Mouse (Mus musculus) monocyte, adult 5-6 weeks (primary cell): ENCODE data around the gene Btbd9. TPM values are rescaled to one million over a fixed set of nuclear protein-coding genes. Genes with fewer than 3 reads are reported as not detected.

ENCODE experiments used
- ATAC-seq: fragments of 153-309, 156-312 bp; replicated peaks from 2 replicates; pipeline ENCODE4 v1.8.0; 2017; ENCODE audit warnings: mild to moderate bottlenecking; ENCODE audit not compliant: low TSS enrichment, insufficient number of reproducible peaks, severe bottlenecking, poor library complexity, low FRiP score
- total RNA-seq: library from RNA; stranded (forward); fragments of 200-1000, 200-491, 200-594 nt; gene quantifications from 3 replicates; pipeline ENCODE4 v1.2.3, GENCODE M21; 2017

Btbd9 gene
- total RNA-seq, 1 experiment from 2014 or later: 25.3 TPM

DNA sequence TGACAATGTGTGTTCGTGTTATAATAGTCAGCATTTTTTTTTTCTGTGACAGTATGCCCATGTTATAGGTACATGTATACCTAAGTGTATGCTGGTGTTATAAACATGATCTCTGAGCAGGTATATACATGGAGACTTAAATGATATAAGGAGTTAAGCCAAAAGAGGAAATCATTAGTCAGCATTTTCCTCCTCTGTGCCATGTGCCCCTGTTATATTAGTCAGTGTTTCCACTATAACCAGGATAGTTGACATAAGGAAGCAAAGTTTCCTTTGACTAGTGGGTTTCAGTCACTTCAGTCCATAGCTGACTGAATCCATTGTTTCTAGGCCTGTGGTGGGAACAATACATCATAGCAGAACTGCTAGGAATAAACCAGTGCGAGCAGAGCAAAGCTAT lies 81.1 kb downstream of the Btbd9 start:
- ATAC-seq: no peak

- no peak for ATAC-seq
These were observed 82.8 kb downstream of the Btbd9 start for GRCm38 (mm10) chr17:30493481-30493880.

DNA sequence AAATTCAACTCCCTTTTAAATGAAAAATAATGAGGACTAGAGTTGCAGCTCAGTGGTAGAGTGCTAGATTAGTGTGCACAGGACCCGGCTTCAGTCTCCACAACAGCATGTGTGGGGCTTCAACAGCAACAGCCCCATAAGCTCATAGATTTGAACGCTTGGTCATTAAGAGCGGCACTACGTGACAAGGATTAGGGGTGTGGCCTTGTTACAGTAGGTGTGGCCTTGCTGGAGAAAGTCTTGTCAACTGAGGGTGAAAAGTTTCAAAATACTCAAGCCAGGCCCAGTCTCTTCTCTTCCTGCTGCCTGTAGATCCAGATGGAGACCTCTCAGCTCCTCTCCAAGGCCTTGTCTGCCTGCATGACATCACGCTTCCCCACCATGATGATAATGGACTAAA lies 84.1 kb downstream of the Btbd9 start:
- no peak for ATAC-seq

- ATAC-seq: no peak
These were observed 84.7 kb downstream of the Btbd9 start for GRCm38 (mm10) chr17:30491601-30492000.

DNA sequence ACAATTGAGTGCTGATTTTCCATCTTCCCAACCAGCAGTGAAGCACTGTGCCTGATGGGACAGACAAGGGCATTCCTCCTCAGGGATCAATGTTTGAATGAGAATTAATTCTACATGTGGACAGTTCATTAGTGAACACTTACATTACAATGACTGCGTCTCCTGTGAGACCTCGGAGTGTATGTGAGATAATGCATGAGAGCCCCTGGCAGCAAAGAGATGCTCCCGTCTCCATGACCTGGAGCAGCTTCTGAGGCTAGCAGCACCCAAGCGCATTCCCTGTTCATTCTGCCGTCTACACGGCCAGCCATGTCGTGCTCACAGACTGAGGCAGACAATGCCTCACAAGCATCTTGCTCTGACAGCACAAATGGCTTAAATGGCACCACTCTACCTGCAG lies 85.7 kb downstream of the Btbd9 start:
- ATAC-seq: no peak

GRCm38 (mm10) chr17:30490086-30490485 lies 86.2 kb downstream of the Btbd9 start:
- no peak for ATAC-seq

GRCm38 (mm10) chr17:30489629-30490028 lies 86.7 kb downstream of the Btbd9 start:
- no peak for ATAC-seq

- no peak for ATAC-seq
These were observed 88.6 kb downstream of the Btbd9 start for GRCm38 (mm10) chr17:30487695-30488094.

DNA sequence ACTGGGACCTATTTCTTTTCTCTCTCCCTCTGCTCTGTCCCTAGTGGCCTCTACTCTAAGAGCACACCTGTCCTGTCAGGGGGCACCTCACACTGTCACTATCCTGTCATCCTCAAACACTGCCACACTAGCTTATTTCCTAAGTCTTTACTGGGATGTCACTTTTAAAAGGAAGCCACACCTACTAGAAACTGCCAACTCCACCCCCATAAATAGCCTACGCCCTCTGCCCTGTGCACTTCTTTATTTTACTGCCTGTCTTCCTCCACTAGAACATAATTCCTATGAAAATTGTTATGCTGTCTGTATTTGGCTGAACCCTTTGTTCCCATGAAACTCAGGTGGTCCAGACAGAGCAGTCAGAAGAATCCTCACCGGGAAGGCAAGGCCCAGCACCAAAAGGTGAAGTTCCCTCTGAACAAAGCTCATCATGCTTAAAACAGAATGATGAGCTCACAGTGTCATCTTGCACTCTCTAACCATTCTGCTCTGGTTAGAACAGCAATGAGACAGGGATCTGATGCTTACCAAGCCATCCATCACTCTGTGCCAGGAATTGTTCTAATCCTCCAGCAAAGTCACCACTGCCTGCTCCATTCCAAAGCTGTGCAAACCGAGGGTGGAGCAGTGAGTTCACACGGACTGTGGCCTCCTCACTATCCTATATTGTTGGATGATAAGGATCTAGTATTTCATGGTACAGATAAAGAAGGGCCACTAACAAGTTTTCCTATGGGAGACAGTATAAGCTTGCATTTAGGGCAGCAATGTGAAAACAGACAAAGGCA lies 91.0 kb downstream of the Btbd9 start:
- ATAC-seq: no peak

GRCm38 (mm10) chr17:30484446-30485066 lies 91.7 kb downstream of the Btbd9 start:
- ATAC-seq: no peak; the same call in 1 of the 2 replicates

DNA sequence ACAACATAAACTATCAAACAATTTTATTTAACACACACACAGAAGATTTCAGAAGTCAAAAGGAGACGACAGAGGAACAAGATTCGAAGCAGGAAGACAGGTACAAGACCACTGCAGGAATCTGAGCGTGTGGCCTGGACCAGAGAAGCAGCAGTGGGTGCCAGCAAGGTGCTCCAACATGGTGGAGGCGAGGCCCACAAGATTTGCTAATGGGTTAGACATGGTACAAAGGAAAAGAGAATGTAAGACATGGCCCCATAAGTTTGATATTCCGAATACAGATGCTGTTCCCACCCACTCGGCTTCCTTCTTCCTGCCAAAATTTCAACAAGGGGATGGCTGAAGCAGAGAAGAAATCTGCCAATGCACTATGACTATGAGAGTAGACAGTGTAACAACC lies 94.5 kb downstream of the Btbd9 start:
- no peak for ATAC-seq

DNA sequence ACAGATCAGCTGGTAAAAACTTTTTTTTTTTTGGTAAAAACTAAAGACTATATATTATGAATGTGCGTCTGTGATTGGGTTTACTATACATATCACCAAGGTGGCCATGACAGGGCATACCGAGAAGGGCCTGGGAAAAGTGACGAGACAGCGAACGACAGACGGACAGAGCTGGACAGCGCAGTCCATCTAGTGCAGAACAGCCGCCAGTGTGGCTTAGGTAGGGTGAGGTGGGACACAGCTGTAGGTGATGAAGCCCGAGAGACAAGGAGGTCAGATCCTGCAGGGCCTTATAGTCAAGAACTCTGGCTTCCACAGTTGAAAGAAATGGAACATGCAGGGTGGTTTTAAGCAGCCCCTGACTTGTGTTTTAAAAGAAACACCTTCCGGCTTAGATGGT lies 94.9 kb downstream of the Btbd9 start:
- ATAC-seq: no peak

DNA sequence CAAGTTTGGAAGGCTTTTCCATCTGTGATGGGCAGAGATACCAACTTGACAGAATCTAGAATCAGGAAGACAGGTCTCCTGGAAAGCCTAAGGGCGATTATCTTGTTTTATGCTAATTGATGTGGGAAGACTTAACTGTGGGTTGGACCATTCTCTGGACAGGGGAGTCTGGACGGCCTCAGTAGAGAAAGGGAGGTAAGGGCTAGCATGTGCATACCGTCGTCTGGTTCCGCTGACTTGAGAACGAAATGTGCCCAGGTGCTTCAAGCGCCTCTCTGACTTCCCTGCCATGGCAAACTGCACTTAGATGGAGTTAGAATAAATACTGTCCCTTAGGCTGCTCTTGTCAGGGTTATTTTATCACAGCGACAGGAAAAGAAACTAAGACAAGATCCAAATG lies 95.9 kb downstream of the Btbd9 start:
- ATAC-seq: no peak

- no peak for ATAC-seq
These were observed 98.1 kb downstream of the Btbd9 start for GRCm38 (mm10) chr17:30478181-30478580.

- ATAC-seq: no peak
These were observed 101.7 kb downstream of the Btbd9 start for GRCm38 (mm10) chr17:30474561-30474960.

GRCm38 (mm10) chr17:30472776-30473175 lies 103.5 kb downstream of the Btbd9 start:
- no peak for ATAC-seq

DNA sequence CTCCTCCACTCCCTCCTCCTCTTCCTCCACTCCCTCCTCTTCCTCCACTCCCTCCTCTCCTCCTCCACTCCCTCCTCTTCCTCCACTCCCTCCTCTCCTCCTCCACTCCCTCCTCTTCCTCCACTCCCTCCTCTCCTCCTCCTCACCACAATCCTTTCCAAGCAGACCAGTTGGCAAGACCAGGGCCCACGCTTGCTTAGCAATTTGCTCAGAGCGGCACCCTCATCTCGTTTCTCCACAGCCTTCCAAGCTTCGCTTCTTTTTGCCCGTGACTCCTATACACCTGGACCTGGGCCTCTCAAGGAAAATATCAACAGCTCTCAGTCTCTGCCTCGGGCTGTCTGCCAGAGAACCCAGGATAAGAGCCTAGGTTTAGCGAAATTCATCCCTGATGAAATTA lies 104.8 kb downstream of the Btbd9 start:
- ATAC-seq: no peak

GRCm38 (mm10) chr17:30470790-30471189 lies 105.5 kb downstream of the Btbd9 start:
- ATAC-seq: no peak

GRCm38 (mm10) chr17:30470286-30470685 lies 106.0 kb downstream of the Btbd9 start:
- ATAC-seq: no peak

DNA sequence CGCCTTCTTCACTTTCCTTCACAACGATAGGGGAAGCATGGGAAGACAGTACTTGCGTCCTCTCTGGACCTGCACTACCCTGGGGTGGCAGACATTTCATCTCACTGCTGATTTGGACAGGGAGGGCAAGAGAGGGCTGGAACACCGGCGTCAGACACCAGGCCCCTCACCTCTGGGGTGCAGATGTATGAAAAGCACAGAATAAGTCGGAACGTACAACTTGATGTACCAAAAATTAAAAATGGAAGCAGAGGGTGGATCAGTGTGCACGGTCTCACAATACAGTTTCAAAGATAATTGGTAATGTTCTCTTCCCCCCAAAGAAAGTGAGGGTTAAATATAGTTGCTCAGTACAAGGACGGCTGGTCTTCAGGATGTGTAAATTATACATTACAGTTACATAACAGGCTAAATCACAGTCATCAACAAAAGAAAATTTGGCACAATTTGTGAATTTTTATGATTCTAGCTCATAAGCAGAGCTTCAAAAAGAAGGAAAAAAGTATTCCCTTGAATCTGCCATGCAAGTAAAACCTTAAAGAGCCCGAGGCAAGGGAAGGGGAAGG lies 106.7 kb downstream of the Btbd9 start:
- ATAC-seq: no peak
